Mouse (Mus musculus): ENCODE data around the gene Trim56. TPM values are rescaled to one million over a fixed set of nuclear protein-coding genes. Genes with fewer than 3 reads are reported as not detected.

Gene Trim56
- total RNA-seq, 2 experiments from 2014 or later, result 4.1 to 5.6 TPM

DNA sequence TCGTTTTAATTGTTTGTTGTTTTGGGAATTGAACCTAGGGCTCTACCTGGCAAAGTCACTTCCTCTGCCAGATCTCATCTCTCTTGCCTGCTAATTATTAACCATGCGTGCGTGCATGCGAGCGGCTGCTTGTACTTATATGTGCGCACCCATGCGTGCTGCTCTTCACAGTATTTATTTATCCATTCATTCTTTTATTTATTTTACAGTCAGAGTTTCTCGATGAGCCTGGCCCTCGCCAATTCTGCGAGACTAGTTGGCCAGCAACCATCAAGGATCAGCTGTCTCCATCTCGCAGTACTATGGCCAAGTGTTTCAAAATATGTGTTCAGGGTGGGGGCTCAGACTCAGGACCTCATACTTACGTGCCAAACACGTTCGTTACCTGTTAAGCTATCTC lies 38.0 kb downstream of the Trim56 start:
- intact Hi-C loops (cut with DNase I), result no loop called here
- DNase-seq, result no peak

DNA sequence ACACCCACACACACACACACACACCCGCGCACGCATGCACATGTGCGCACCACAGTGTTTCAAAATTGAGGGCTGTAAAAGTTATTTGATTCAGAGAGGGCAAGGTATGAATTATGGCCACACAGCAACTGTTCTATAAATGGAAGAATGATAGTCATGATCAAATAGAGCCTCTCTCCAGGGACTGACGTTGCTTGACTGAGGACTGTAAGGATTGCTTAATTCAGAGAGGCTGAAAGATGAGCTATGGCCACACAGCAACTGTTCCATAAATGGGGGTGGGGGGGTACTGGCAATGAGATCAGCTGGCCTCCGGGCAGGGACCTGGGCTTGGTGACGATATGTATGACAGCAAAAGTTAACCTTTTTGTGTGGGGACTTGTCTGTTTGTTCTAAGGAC lies 38.8 kb downstream of the Trim56 start:
- intact Hi-C loops (cut with DNase I), result no loop called here
- no peak for DNase-seq

DNA sequence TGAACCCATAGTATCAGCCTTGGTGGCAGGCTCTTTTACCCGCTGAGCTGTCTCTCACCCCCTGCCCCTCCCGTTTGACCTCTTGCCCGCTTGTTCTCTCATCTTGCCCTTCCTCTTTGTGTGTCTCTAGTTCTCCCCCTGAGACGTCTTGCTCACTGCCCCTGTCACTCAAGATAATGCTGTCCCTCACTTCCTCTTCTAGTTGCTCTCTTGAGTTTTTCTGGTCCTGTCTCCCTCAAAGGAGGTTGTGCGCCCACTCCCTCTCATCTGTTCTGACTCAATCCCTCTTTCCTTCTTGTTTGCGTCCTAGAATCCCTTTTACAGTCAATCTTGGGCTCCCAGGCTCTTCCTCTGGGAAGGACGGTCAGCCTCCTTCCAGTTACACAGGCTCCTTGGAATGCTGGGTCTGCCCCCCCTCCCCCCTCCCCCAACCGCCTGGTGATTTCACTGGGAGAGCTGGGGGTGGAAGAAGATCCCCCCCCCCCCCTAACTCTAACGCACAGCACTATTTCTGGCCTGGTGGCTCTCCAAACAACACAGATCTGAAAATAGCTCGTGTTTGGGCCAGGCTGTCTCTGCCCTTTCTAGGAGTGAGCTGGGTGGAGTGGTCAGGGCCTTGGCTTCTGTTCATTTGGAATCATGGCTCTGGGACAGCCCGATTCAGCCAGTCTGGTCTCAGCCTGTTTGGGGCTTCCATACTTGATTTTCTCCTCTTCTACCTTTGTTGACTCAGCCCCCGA lies 39.6 kb downstream of the Trim56 start:
- intact Hi-C loops (cut with DNase I), result no loop called here
- DNase-seq, result no peak

DNA sequence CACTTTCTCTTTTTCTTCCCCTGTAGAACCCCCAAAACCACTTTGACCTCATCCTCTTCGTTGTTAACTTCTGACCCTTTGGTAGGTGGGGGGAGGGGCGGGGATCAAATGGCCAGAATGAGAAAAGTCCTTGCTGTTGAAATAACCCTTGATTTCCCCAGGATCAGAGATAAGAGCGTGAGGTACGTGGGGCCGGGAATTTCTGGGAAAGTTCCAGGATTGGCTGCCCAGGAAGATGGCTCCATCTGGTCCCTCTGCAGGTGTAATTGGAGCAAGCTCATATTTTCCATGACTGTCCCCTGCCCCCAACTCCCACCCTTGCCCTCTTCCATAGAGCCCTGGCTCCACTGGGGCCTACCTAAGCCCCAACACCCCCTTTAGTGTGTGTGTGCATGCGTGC lies 40.3 kb downstream of the Trim56 start:
- peak; percentile 6 for DNase-seq
- intact Hi-C loops (cut with DNase I), result no loop called here

DNA sequence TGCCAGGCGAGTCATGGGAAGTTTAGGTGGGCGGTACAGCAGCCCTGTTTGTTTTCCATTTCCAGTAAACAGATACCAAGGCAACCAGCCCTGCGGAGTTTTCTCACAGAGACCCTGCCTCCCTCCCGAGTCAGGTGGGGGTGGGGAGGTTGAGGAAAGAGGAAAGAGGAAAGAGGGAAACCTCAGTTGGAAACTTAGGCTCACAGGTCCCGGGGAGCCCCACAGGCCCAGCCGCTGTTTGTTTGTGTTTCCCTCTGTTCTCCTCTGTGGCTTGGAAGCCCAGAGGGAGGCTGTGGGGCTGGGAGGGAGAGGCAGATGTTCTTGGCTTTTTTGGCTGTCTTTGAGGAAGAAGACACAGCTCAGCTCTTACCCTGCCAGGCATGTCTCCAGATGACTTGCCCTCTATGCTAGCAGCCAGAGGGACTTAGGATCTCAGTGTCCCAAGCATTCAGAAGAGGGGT lies 41.8 kb downstream of the Trim56 start:
- intact Hi-C loops (cut with DNase I), result no loop called here
- no peak for DNase-seq

DNA sequence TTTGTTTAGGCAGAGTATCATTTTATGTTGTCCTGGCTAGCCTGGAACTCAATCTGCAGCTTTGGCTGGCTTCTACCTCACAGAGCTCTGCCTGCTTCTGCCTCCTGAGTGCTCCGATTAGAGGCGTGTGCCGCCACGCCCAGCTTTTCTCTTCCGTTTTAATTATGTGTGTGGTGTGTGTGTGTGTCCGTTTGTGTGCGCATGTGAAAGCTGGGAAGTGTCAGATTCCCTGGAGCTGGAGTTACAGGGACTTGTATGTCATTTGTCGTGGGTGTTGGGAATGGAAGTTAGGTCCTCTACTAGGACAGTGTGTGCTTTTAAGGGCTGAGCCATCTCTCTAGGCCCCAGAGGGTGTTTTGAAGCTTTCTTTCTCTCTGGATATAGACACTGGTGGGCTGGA lies 42.9 kb downstream of the Trim56 start:
- intact Hi-C loops (cut with DNase I), result no loop called here
- no peak for DNase-seq

DNA sequence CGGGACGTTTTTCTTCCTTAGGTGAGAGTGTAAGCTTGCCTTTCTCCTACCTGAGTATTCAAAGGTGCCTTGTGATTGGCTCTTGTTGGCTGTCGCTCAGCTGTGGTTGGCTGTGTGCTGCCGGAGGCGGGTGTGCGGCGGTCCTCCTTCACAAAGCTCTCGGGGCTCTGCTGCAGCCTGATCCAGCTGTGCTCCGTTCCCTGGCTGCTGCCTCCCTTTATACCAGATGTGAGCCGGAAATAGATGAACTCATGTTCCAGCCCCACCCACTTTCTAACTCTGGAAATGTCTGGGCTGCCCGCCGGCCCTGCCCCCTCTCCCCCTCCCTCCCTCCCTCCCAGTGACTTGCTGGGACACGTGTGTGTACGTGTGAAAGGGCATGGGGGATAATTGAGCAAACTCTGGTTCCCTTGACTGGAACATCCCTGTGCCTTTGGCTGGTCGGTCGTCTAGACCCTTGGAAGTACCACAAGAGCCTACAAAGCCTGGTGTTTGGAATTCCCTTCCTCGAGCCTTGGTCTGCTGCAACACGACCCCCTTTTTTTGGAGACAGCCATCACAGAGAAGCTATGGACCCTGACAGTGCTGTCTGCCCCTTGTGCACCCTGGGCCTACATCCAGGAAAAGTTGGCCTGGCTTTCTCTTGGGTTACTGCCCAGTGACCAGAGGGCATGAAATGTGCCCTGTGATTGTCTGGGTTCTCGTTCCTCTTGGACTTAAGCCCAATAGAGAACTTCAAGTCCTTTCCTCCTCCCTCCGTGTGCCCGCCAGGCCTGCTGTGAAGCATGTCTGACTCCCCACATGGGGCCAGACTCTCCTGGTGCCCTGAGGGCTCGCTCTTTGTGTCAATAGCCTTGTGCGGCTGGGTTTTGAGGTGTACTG lies 43.7 kb downstream of the Trim56 start, which contains the start of gene Serpine1:
Gene Serpine1, minus strand, starts transcription at position 190 of the 882 bp plus-strand sequence.
- DNase-seq, result peak; percentile 70
- intact Hi-C loops (cut with DNase I), result no loop called here

DNA sequence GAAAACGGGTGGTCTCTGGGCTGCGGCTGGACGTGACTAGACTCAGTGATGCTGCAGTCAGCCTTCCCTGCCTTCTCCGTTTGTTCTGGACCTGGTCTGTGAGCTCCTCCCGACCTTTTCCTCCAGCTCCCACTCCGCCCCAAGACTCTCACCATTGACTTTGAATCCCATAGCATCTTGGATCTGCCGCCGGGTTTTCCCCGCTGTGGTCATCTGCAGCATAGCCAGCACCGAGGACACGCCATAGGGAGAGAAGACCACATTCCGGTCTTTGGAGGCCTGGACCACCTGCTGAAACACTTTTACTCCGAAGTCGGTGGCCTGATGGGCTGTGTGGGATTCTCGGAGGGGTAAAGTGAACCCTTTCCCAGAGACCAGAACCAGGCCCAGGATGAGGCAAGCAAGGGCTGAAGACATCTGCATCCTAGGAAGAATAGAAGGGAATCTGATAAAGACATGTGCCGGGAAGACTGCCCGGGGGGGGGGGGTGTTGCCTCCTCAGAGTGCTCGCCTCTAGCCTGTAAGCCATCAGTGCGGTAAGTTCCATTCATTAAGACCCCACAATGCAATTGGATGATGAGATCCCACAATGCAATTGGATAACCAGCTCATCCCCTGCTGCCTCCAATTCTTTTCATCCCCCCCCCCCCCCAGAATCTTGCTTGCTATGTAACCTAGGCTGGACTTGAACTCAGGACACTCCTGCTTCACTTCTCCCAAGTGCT lies 45.0 kb downstream of the Trim56 start:
- intact Hi-C loops (cut with DNase I), result no loop called here
- DNase-seq, result no peak

DNA sequence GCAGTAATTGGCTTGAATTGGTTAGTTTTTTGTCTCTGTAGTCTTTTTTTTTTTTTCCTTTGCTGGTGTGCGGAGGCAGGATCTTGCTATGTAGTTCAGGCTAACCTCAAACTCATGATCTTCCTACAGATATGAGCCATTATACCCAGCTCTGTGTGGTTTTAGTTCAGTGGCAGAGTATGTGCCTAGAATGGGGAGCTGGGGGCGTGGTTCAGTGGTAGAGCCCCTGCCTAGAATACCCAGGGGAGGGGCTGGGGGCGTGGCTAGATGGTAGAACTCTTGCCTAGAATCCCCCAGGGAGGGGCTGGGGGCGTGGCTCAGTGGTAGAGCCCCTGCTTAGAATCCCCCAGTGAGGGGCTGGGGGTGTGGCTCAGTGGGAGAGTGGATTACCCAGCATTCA lies 47.3 kb downstream of the Trim56 start:
- no peak for DNase-seq

DNA sequence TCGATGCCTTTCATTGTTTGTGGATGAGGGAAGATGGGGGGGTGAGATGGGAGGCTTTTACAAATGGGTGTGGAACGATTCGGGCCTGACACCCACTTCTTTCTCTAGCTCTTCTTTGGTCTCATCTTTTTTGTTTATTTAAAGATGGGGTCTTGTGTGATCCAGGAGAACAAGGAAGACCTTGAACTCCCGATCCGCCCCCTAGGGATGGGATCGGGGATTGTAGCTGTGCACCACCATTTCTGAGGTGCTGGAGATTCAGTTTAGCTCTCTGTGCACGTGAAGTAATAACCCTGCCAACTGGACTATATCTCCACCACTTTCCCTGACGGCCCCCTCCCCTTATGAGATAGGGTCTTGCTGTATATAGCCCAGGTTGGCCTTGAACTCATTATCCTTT lies 50.1 kb downstream of the Trim56 start:
- intact Hi-C loops (cut with DNase I), result no loop called here
- DNase-seq, result no peak

More for the DNA sequence above, 47.3 kb downstream of the Trim56 start:
- intact Hi-C loops (cut with DNase I), result no loop called here

DNA sequence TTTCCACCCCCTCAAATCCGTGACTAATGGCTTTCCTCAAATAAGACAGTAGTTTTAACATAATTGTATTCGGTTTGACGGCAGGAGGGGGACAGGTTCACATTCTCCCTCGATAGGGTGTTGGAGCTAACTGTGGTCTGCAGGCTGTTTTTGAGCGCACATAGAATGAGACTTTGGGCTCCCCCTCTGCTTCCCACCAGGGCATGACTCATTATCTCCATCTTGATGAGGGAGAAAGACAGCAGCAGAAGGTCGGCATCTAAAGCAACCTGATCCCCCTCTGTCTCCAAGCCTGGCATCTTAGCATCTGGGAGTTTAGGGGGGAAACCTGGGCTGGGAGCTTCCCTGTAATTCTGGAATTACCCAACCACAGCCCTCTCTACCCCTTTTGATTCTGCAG lies 50.6 kb downstream of the Trim56 start:
- DNase-seq, result no peak
- intact Hi-C loops (cut with DNase I), result no loop called here

DNA sequence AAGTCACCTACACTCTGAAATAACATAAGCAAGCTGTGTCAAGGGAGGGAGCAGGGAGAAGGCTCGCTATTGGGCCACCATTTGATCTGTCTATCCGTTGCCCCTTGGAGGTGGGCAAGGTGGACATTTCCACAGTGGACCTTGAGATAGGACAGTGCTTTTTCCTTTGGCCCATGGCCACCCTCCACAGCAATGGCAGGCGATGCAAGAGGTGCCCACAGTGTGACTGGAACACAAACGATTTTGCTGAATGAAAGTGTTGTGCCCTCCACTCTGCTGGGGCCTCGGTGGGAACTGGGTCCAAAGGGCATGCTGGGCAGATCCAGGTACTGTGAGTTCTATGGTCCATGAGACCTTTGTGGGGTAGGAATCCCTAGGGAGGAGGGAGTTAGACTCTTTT lies 53.4 kb downstream of the Trim56 start:
- intact Hi-C loops (cut with DNase I), result no loop called here

DNA sequence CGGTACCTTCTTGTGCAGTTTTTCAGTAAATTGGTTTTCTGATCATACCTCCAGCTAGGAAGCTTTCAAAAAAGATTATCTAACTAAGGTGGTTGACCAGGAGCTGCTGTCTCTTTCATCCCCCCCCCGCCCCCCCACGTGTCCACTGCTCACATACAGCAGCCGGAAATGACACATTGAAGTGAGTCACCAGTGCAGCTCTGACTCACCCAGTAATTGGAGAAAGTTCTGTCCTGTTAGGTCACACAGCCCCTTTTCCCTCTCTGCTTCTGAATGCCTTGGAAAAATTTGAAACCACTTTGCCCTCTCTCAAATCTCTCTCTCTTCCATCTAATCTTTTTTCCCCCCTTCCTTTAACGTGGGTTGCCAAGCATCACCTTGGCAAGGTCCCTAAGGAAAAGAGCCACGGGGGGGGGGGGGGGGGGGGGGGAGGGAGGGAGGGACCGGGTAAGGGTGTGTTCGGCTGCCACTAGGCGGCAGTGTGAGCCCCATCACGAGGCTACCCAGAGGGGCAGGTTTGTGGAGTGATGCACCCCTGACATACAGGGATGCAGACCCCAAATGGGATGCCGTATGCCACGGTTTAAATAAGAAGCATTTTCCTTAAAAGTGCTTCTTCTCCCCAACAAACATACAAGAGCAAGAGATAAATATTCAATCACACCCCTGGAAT lies 54.1 kb downstream of the Trim56 start:
- intact Hi-C loops (cut with DNase I), result no loop called here
- DNase-seq, result peak; percentile 54

More for the DNA sequence above, 53.4 kb downstream of the Trim56 start:
- DNase-seq, result no peak

Other genes starting within 250 kb of the Trim56 start
- 10 to 100 TPM; 28.0 to 28.6 TPM for gene Col26a1, start 233.0 kb downstream of the Trim56 start, total RNA-seq (2021)
- gene Ift22, start 208.1 kb downstream of the Trim56 start, total RNA-seq (2021), result 10 to 100 TPM; 51.2 to 56.2 TPM
- 100 to 1,000 TPM; 193 to 195 TPM for gene Fis1, start 162.9 kb downstream of the Trim56 start, total RNA-seq (2021)
- gene Cldn15, start 149.6 kb downstream of the Trim56 start, total RNA-seq (2021), result under 1 TPM; 0.46 to 0.54 TPM
- gene Plod3, start 129.2 kb downstream of the Trim56 start, total RNA-seq (2021), result 10 to 100 TPM; 46.7 to 52.1 TPM
- 10 to 100 TPM; 90.8 to 93.9 TPM for gene Znhit1, start 128.2 kb downstream of the Trim56 start, total RNA-seq (2021)
- gene Vgf, start 89.8 kb downstream of the Trim56 start, total RNA-seq (2021), result 10 to 100 TPM; 48.5 to 78.9 TPM
- gene Ap1s1, start 70.1 kb downstream of the Trim56 start, total RNA-seq (2021), result 100 to 1,000 TPM; 193 to 208 TPM
- under 1 TPM; 0.60 TPM for gene Serpine1, start 43.9 kb downstream of the Trim56 start, total RNA-seq (2021)
- gene Muc3, start 33.1 kb upstream of the Trim56 start, total RNA-seq (2021), result not detected
- gene Muc3a, start 96.2 kb upstream of the Trim56 start, total RNA-seq (2021), result 1 to 10 TPM in 1 of 2 experiments, under 1 TPM in 1; 0.60 to 1.5 TPM
- gene Ache, start 171.3 kb upstream of the Trim56 start, total RNA-seq (2021), result 10 to 100 TPM; 60.3 to 67.8 TPM
- gene Ufsp1, start 178.4 kb upstream of the Trim56 start, total RNA-seq (2021), result 10 to 100 TPM; 17.3 to 21.8 TPM
- 100 to 1,000 TPM; 214 to 236 TPM for gene Srrt, start 191.5 kb upstream of the Trim56 start, total RNA-seq (2021)
- gene Trip6, start 198.2 kb upstream of the Trim56 start, total RNA-seq (2021), result 1 to 10 TPM; 7.1 to 8.0 TPM
- gene Slc12a9, start 217.4 kb upstream of the Trim56 start, total RNA-seq (2021), result 10 to 100 TPM; 28.8 to 31.5 TPM
- 10 to 100 TPM in 1 of 2 experiments, 1 to 10 TPM in 1; 9.4 to 10.2 TPM for gene Ephb4, start 233.9 kb upstream of the Trim56 start, total RNA-seq (2021)

All from left cerebral cortex, postnatal 4 days (tissue).